Mouse (Mus musculus): ENCODE results near the gene Nr1i2.

DNA sequence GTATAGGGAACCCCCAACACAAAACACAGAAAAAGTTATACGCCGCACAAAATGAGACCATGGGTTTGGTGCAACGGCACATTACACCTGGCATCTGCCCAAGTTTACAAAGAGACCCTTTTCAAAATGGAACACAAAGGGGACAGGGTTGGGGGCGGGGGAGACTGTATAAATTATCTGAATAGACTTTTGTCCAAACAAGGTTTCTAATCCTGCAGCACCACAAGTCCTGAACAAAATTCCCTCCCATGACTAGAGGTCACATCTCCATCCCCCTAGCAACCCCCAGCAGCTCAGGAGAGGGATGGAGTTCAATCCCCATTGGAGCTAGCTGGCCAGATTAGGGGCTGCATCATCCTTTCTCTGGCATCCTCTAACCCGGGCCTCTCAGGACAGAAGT lies 22.1 kb downstream of the Nr1i2 start:
- TF ChIP-seq CTCF (IDR thresholded peaks at IDR 0.05; ENCODE audit: borderline replicate concordance, insufficient read depth, low read length) (no peak), POLR2A (IDR thresholded peaks at IDR 0.05; ENCODE audit: low read depth, low read length) (no peak)

All from embryonic fibroblast, embryonic 13.5 days (primary cell).